Mouse (Mus musculus) embryonic facial prominence, embryonic 15.5 days (tissue): ENCODE measurements around the gene Dnmt3c. TPM values are rescaled to one million over a fixed set of nuclear protein-coding genes. Genes with fewer than 3 reads are reported as not detected.
"Not testable (repeated sequence)": the region's sequence is repeated elsewhere in the genome, so short reads cannot be mapped to it uniquely, and the experiment has no call there.

Experiments
- ATAC-seq: fragments of 200-750 bp; cut with Nextera tagmentation; 2 replicates; pipeline ENCODE4 v1.8.0; 2017; ENCODE audit warnings: low read depth, moderate TSS enrichment; ENCODE audit not compliant: insufficient number of reproducible peaks, low FRiP score, low TSS enrichment
- H3K27ac ChIP-seq: fragments of 300-500 bp; sonication (generic); replicated peaks from 2 replicates; pipeline ENCODE4 v1.5.1; 2015; ENCODE audit warnings: mild to moderate bottlenecking, inconsistent platforms
- H3K27me3 ChIP-seq: fragments of 300-500 bp; sonication (generic); 2 replicates; pipeline ENCODE4 v1.6.1; 2015; ENCODE audit warnings: inconsistent platforms
- H3K36me3 ChIP-seq: fragments of 300-500 bp; sonication (generic); 2 replicates; pipeline ENCODE4 v1.6.1; 2015; ENCODE audit warnings: mild to moderate bottlenecking, inconsistent platforms
- H3K4me1 ChIP-seq: fragments of 300-500 bp; sonication (generic); 2 replicates; pipeline ENCODE4 v1.6.1; 2015; ENCODE audit warnings: inconsistent platforms
- H3K4me2 ChIP-seq: fragments of 300-500 bp; sonication (generic); replicated peaks from 2 replicates; pipeline ENCODE4 v1.6.1; 2015; ENCODE audit warnings: mild to moderate bottlenecking, inconsistent platforms
- H3K4me3 ChIP-seq: fragments of 300-500 bp; sonication (generic); replicated peaks from 2 replicates; pipeline ENCODE4 v1.5.1; 2015; ENCODE audit warnings: mild to moderate bottlenecking, inconsistent platforms
- H3K9ac ChIP-seq: fragments of 300-500 bp; sonication (generic); 2 replicates; pipeline ENCODE4 v1.6.1; 2015; ENCODE audit warnings: inconsistent platforms
- H3K9me3 ChIP-seq: fragments of 300-500 bp; sonication (generic); replicated peaks from 2 replicates; pipeline ENCODE4 v1.6.1; 2016; ENCODE audit warnings: inconsistent platforms
- WGBS: fragments of 180-500 bp; shearing (Covaris S2); methylation state at CpG from one replicate; pipeline ENCODE4 v1.1.7; 2015; 5-methylcytosine and 5-hydroxymethylcytosine counted together
- polyA plus RNA-seq: library from polyadenylated mRNA; unstranded; fragments of >200 nt; fragmentation: Nextera tagmentation; extraction: Ambion mirVana; gene quantifications from 2 replicates; pipeline ENCODE4 v1.2.1, GENCODE M21; 2015

The Dnmt3c gene
- polyA plus RNA-seq, 1 experiment from 2014 or later = not detected

GRCm38 (mm10) chr2:153675364-153675763 lies 21.1 kb upstream of the Dnmt3c start:
- not testable (repeated sequence) for H3K4me3 ChIP-seq, H3K9ac ChIP-seq, H3K27me3 ChIP-seq, H3K9me3 ChIP-seq, H3K27ac ChIP-seq, H3K4me1 ChIP-seq, H3K4me2 ChIP-seq, ATAC-seq
- peaks cover 14% of the 10 kb centered on the region for H3K36me3 ChIP-seq
- WGBS = 75% methylated on average over 1 of the region's 1 CpGs

- H3K36me3 ChIP-seq = peaks cover 11% of the 10 kb centered on the region
- no peak for ATAC-seq
- H3K4me3 ChIP-seq = no peak overlapping the region
- H3K9ac ChIP-seq = no peak overlapping the region
- no peak overlapping the region for H3K27ac ChIP-seq
- no peaks in the 10 kb centered on the region for H3K9me3 ChIP-seq
- no peaks in the 10 kb centered on the region for H3K4me1 ChIP-seq
- 93% methylated on average over 6 of the region's 6 CpGs for WGBS
- H3K4me2 ChIP-seq = no peak overlapping the region
- no peaks in the 10 kb centered on the region for H3K27me3 ChIP-seq
Measured at GRCm38 (mm10) chr2:153676944-153677343, 19.5 kb upstream of the Dnmt3c start.

- no peak overlapping the region for H3K9ac ChIP-seq
- H3K27ac ChIP-seq = no peak overlapping the region
- H3K4me3 ChIP-seq = no peak overlapping the region
- H3K27me3 ChIP-seq = no peaks in the 10 kb centered on the region
- no peak for ATAC-seq
- H3K36me3 ChIP-seq = peaks cover 11% of the 10 kb centered on the region
- 84% methylated on average over 7 of the region's 7 CpGs for WGBS
- no peaks in the 10 kb centered on the region for H3K4me1 ChIP-seq
- H3K9me3 ChIP-seq = no peaks in the 10 kb centered on the region
- no peak overlapping the region for H3K4me2 ChIP-seq
Measured at GRCm38 (mm10) chr2:153677550-153677949, 18.9 kb upstream of the Dnmt3c start.

- no peak overlapping the region for H3K27ac ChIP-seq
- peaks cover 11% of the 10 kb centered on the region for H3K36me3 ChIP-seq
- no peaks in the 10 kb centered on the region for H3K4me1 ChIP-seq
- no peaks in the 10 kb centered on the region for H3K9me3 ChIP-seq
- ATAC-seq = no peak
- no peak overlapping the region for H3K9ac ChIP-seq
- H3K27me3 ChIP-seq = no peaks in the 10 kb centered on the region
- WGBS = 93% methylated on average over 1 of the region's 1 CpGs
- H3K4me2 ChIP-seq = no peak overlapping the region
- no peak overlapping the region for H3K4me3 ChIP-seq
Measured at GRCm38 (mm10) chr2:153679959-153680358, 16.5 kb upstream of the Dnmt3c start.

GRCm38 (mm10) chr2:153693413-153693812 lies 3.0 kb upstream of the Dnmt3c start:
- not testable (repeated sequence) for H3K4me1 ChIP-seq, H3K4me3 ChIP-seq, H3K4me2 ChIP-seq, H3K36me3 ChIP-seq, H3K27me3 ChIP-seq, H3K9me3 ChIP-seq, H3K27ac ChIP-seq, ATAC-seq, H3K9ac ChIP-seq
- 85% methylated on average over 7 of the region's 7 CpGs for WGBS

- Histone ChIP-seq H3K9me3 (no peaks in the 10 kb centered on the region), H3K4me2 (no peak overlapping the region), H3K9ac (no peak overlapping the region), H3K4me3 (no peak overlapping the region), H3K27ac (no peak overlapping the region), H3K4me1 (no peaks in the 10 kb centered on the region), H3K27me3 (no peaks in the 10 kb centered on the region), H3K36me3 (no peaks in the 10 kb centered on the region)
- ATAC-seq = no peak
- 69% methylated on average over 19 of the region's 19 CpGs for WGBS
Measured at GRCm38 (mm10) chr2:153694462-153695085, 1.9 kb upstream of the Dnmt3c start.

- H3K27me3 ChIP-seq = no peaks in the 10 kb centered on the region
- H3K4me3 ChIP-seq = no peak overlapping the region
- no peak for ATAC-seq
- no peak overlapping the region for H3K9ac ChIP-seq
- H3K27ac ChIP-seq = no peak overlapping the region
- H3K4me1 ChIP-seq = no peaks in the 10 kb centered on the region
- 23% methylated on average over 6 of the region's 6 CpGs for WGBS
- H3K4me2 ChIP-seq = no peak overlapping the region
- no peaks in the 10 kb centered on the region for H3K9me3 ChIP-seq
- H3K36me3 ChIP-seq = no peaks in the 10 kb centered on the region
Measured at GRCm38 (mm10) chr2:153703389-153703788, 6.9 kb downstream of the Dnmt3c start.

- no peaks in the 10 kb centered on the region for H3K9me3 ChIP-seq
- no peak overlapping the region for H3K4me3 ChIP-seq
- 44% methylated on average over 8 of the region's 8 CpGs for WGBS
- no peak overlapping the region for H3K9ac ChIP-seq
- peaks cover 6% of the 10 kb centered on the region; the same call in 1 of the 2 replicates for H3K4me1 ChIP-seq
- no peaks in the 10 kb centered on the region for H3K27me3 ChIP-seq
- 0 out of 2 replicates have a peak, but pooled peaks have one; percentile 13 for ATAC-seq
- H3K36me3 ChIP-seq = no peaks in the 10 kb centered on the region
- H3K4me2 ChIP-seq = no peak overlapping the region
- no peak overlapping the region for H3K27ac ChIP-seq
Measured at GRCm38 (mm10) chr2:153710701-153711330, 14.4 kb downstream of the Dnmt3c start.

GRCm38 (mm10) chr2:153712646-153713091 lies 16.2 kb downstream of the Dnmt3c start:
- WGBS = 39% methylated on average over 3 of the region's 3 CpGs
- Histone ChIP-seq H3K4me3 (no peak overlapping the region), H3K27ac (peak overlapping the region; percentile 48; the same call in 1 of the 2 replicates), H3K27me3 (no peaks in the 10 kb centered on the region), H3K9me3 (no peaks in the 10 kb centered on the region), H3K4me1 (peaks cover 6% of the 10 kb centered on the region; the same call in 1 of the 2 replicates), H3K9ac (no peak overlapping the region), H3K4me2 (no peak overlapping the region), H3K36me3 (no peaks in the 10 kb centered on the region)
- no peak for ATAC-seq

- H3K4me2 ChIP-seq = no peak overlapping the region
- WGBS = 26% methylated on average over 4 of the region's 4 CpGs
- H3K4me1 ChIP-seq = peaks cover 6% of the 10 kb centered on the region; the same call in 1 of the 2 replicates
- H3K27ac ChIP-seq = peak overlapping the region; percentile 48; the same call in 1 of the 2 replicates
- no peaks in the 10 kb centered on the region for H3K9me3 ChIP-seq
- peak; percentile 44 for ATAC-seq
- no peak overlapping the region for H3K4me3 ChIP-seq
- no peaks in the 10 kb centered on the region for H3K36me3 ChIP-seq
- no peaks in the 10 kb centered on the region for H3K27me3 ChIP-seq
- no peak overlapping the region for H3K9ac ChIP-seq
Measured at GRCm38 (mm10) chr2:153713227-153713626, 16.8 kb downstream of the Dnmt3c start.

- H3K36me3 ChIP-seq, H3K9me3 ChIP-seq, H3K27me3 ChIP-seq, H3K4me2 ChIP-seq, ATAC-seq, H3K27ac ChIP-seq, H3K4me3 ChIP-seq, H3K4me1 ChIP-seq, H3K9ac ChIP-seq: not testable (repeated sequence)
- WGBS = 72% methylated on average over 3 of the region's 3 CpGs
Measured at GRCm38 (mm10) chr2:153717861-153718260, 21.4 kb downstream of the Dnmt3c start.

GRCm38 (mm10) chr2:153723098-153723497 lies 26.6 kb downstream of the Dnmt3c start:
- Histone ChIP-seq H3K4me2 (no peak overlapping the region), H3K9ac (no peak overlapping the region), H3K4me3 (no peak overlapping the region)

More at GRCm38 (mm10) chr2:153723098-153723497, 26.6 kb downstream of the Dnmt3c start:
- Histone ChIP-seq H3K9me3 (no peaks in the 10 kb centered on the region), H3K4me1 (no peaks in the 10 kb centered on the region), H3K27ac (no peak overlapping the region), H3K36me3 (no peaks in the 10 kb centered on the region), H3K27me3 (no peaks in the 10 kb centered on the region)
- 81% methylated on average over 1 of the region's 1 CpGs for WGBS
- ATAC-seq = no peak
